Mouse (Mus musculus): Measurements from ENCODE around the gene Tbc1d12. TPM values are rescaled to one million over a fixed set of nuclear protein-coding genes. Genes with fewer than 3 reads are reported as not detected.

The Tbc1d12 gene
- 1.8 and 2.3 TPM in 2 replicates for polyA plus RNA-seq (2016; fragmentation: Nextera tagmentation; extraction: Ambion mirVana)

GRCm38 (mm10) chr19:38836438-38837170 lies at the start of gene Tbc1d12:
Tbc1d12 (plus strand) TSS chr19:38836579.
- peak; percentile 91 for DNase-seq (ENCODE audit: low spot score)
- H3K4me3 ChIP-seq, result peak within 1 kb of the TSS; percentile 81
- WGBS, result under 1% methylated on average over 99 of the region's 101 CpGs
- peaks cover 2% of the 10 kb centered on the region; the same call in 1 of the 2 replicates for H3K36me3 ChIP-seq
- H3K9me3 ChIP-seq, result 0 out of 2 replicates have a peak, but pooled peaks cover under 1% of the 10 kb centered on the region
- no peaks in the 10 kb centered on the region for H3K27me3 ChIP-seq (ENCODE audit: insufficient read depth, poor library complexity, severe bottlenecking)
- peak within 1 kb of the TSS; percentile 94 for H3K27ac ChIP-seq
- peaks cover 11% of the 10 kb centered on the region; the same call in 1 of the 2 replicates for H3K4me1 ChIP-seq (replicated peaks)

- Histone ChIP-seq H3K27ac (no peak overlapping the region), H3K4me3 (no peak overlapping the region), H3K4me1 (replicated peaks) (no peaks in the 10 kb centered on the region), H3K27me3 (ENCODE audit: insufficient read depth, poor library complexity, severe bottlenecking) (no peaks in the 10 kb centered on the region), H3K36me3 (peaks cover 54% of the 10 kb centered on the region), H3K9me3 (no peaks in the 10 kb centered on the region)
- WGBS, result 92% methylated on average over 6 of the region's 6 CpGs
- no peak for DNase-seq (ENCODE audit: low spot score)
These were observed 48.6 kb upstream of the Tbc1d12 start for GRCm38 (mm10) chr19:38787756-38788155.

- Histone ChIP-seq H3K27me3 (ENCODE audit: insufficient read depth, poor library complexity, severe bottlenecking) (no peaks in the 10 kb centered on the region), H3K27ac (no peak overlapping the region), H3K36me3 (peaks cover 99% of the 10 kb centered on the region), H3K4me1 (replicated peaks) (no peaks in the 10 kb centered on the region), H3K4me3 (no peak overlapping the region), H3K9me3 (no peaks in the 10 kb centered on the region)
- 93% methylated on average over 7 of the region's 7 CpGs for WGBS
- no peak for DNase-seq (ENCODE audit: low spot score)
These were observed 42.8 kb upstream of the Tbc1d12 start for GRCm38 (mm10) chr19:38793563-38794045.

GRCm38 (mm10) chr19:38796546-38796945 lies 39.8 kb upstream of the Tbc1d12 start:
- H3K27ac ChIP-seq, result no peak overlapping the region
- 85% methylated on average over 5 of the region's 5 CpGs for WGBS
- H3K9me3 ChIP-seq, result no peaks in the 10 kb centered on the region
- no peaks in the 10 kb centered on the region for H3K4me1 ChIP-seq (replicated peaks)
- no peak for DNase-seq (ENCODE audit: low spot score)
- no peak overlapping the region for H3K4me3 ChIP-seq
- H3K27me3 ChIP-seq (ENCODE audit: insufficient read depth, poor library complexity, severe bottlenecking), result no peaks in the 10 kb centered on the region
- H3K36me3 ChIP-seq, result peaks cover 96% of the 10 kb centered on the region

- Histone ChIP-seq H3K4me1 (replicated peaks) (no peaks in the 10 kb centered on the region), H3K27ac (no peak overlapping the region), H3K27me3 (ENCODE audit: insufficient read depth, poor library complexity, severe bottlenecking) (no peaks in the 10 kb centered on the region), H3K36me3 (peaks cover 96% of the 10 kb centered on the region), H3K9me3 (no peaks in the 10 kb centered on the region), H3K4me3 (no peak overlapping the region)
- DNase-seq (ENCODE audit: low spot score), result no peak
- 90% methylated on average over 1 of the region's 1 CpGs for WGBS
These were observed 38.1 kb upstream of the Tbc1d12 start for GRCm38 (mm10) chr19:38798291-38798690.

GRCm38 (mm10) chr19:38798801-38799200 lies 37.6 kb upstream of the Tbc1d12 start:
- DNase-seq (ENCODE audit: low spot score), result no peak
- Histone ChIP-seq H3K27ac (no peak overlapping the region), H3K4me1 (replicated peaks) (no peaks in the 10 kb centered on the region), H3K9me3 (no peaks in the 10 kb centered on the region), H3K36me3 (peaks cover 96% of the 10 kb centered on the region), H3K4me3 (no peak overlapping the region), H3K27me3 (ENCODE audit: insufficient read depth, poor library complexity, severe bottlenecking) (no peaks in the 10 kb centered on the region)
- 95% methylated on average over 6 of the region's 6 CpGs for WGBS

- Histone ChIP-seq H3K27ac (peak overlapping the region; percentile 92), H3K4me3 (peak overlapping the region; percentile 77), H3K9me3 (no peaks in the 10 kb centered on the region), H3K27me3 (ENCODE audit: insufficient read depth, poor library complexity, severe bottlenecking) (no peaks in the 10 kb centered on the region), H3K36me3 (peaks cover 32% of the 10 kb centered on the region), H3K4me1 (replicated peaks) (peaks cover 13% of the 10 kb centered on the region)
- WGBS, result 49% methylated on average over 8 of the region's 8 CpGs
- no peak for DNase-seq (ENCODE audit: low spot score)
These were observed 18.2 kb upstream of the Tbc1d12 start for GRCm38 (mm10) chr19:38818191-38818590.

GRCm38 (mm10) chr19:38818766-38819426 lies 17.5 kb upstream of the Tbc1d12 start, which contains the start of gene Noc3l:
Noc3l (minus strand) TSS chr19:38819237.
- peaks cover 25% of the 10 kb centered on the region for H3K36me3 ChIP-seq
- H3K9me3 ChIP-seq, result no peaks in the 10 kb centered on the region
- peak; percentile 95 for DNase-seq (ENCODE audit: low spot score)
- peak within 1 kb of the TSS; percentile 92 for H3K27ac ChIP-seq
- under 1% methylated on average over 38 of the region's 38 CpGs for WGBS
- peaks cover 13% of the 10 kb centered on the region for H3K4me1 ChIP-seq (replicated peaks)
- H3K27me3 ChIP-seq (ENCODE audit: insufficient read depth, poor library complexity, severe bottlenecking), result no peaks in the 10 kb centered on the region
- peak within 1 kb of the TSS; percentile 77 for H3K4me3 ChIP-seq

- peaks cover 20% of the 10 kb centered on the region for H3K36me3 ChIP-seq
- H3K4me1 ChIP-seq (replicated peaks), result peaks cover 13% of the 10 kb centered on the region
- peak overlapping the region; percentile 92 for H3K27ac ChIP-seq
- no peaks in the 10 kb centered on the region for H3K9me3 ChIP-seq
- peak overlapping the region; percentile 77 for H3K4me3 ChIP-seq
- DNase-seq (ENCODE audit: low spot score), result no peak
- H3K27me3 ChIP-seq (ENCODE audit: insufficient read depth, poor library complexity, severe bottlenecking), result no peaks in the 10 kb centered on the region
- 13% methylated on average over 16 of the region's 16 CpGs for WGBS
These were observed 17.0 kb upstream of the Tbc1d12 start for GRCm38 (mm10) chr19:38819427-38819802.

GRCm38 (mm10) chr19:38820186-38820804 lies 16.1 kb upstream of the Tbc1d12 start:
- H3K9me3 ChIP-seq, result no peaks in the 10 kb centered on the region
- no peaks in the 10 kb centered on the region for H3K27me3 ChIP-seq (ENCODE audit: insufficient read depth, poor library complexity, severe bottlenecking)
- no peak overlapping the region for H3K4me3 ChIP-seq
- no peak overlapping the region for H3K27ac ChIP-seq
- H3K36me3 ChIP-seq, result peaks cover 11% of the 10 kb centered on the region
- WGBS, result 91% methylated on average over 4 of the region's 4 CpGs
- H3K4me1 ChIP-seq (replicated peaks), result peaks cover 13% of the 10 kb centered on the region
- DNase-seq (ENCODE audit: low spot score), result no peak

GRCm38 (mm10) chr19:38833224-38833623 lies 3.2 kb upstream of the Tbc1d12 start:
- 67% methylated on average over 1 of the region's 1 CpGs for WGBS
- no peak for DNase-seq (ENCODE audit: low spot score)
- H3K4me1 ChIP-seq (replicated peaks), result peaks cover 11% of the 10 kb centered on the region; the same call in 1 of the 2 replicates

GRCm38 (mm10) chr19:38836084-38836437 lies 318 bp upstream of the Tbc1d12 start:
- no peak for DNase-seq (ENCODE audit: low spot score)
- Histone ChIP-seq H3K9me3 (no peaks in the 10 kb centered on the region), H3K36me3 (no peaks in the 10 kb centered on the region), H3K4me1 (replicated peaks) (peaks cover 11% of the 10 kb centered on the region; the same call in 1 of the 2 replicates), H3K27ac (peak overlapping the region; percentile 94), H3K27me3 (ENCODE audit: insufficient read depth, poor library complexity, severe bottlenecking) (no peaks in the 10 kb centered on the region), H3K4me3 (peak overlapping the region; percentile 81)
- 27% methylated on average over 10 of the region's 10 CpGs for WGBS

More at GRCm38 (mm10) chr19:38833224-38833623, 3.2 kb upstream of the Tbc1d12 start:
- Histone ChIP-seq H3K9me3 (no peaks in the 10 kb centered on the region), H3K36me3 (no peaks in the 10 kb centered on the region), H3K27ac (no peak overlapping the region), H3K4me3 (no peak overlapping the region), H3K27me3 (ENCODE audit: insufficient read depth, poor library complexity, severe bottlenecking) (no peaks in the 10 kb centered on the region)
